Mouse (Mus musculus): ENCODE results near the gene Ank2.

DNA sequence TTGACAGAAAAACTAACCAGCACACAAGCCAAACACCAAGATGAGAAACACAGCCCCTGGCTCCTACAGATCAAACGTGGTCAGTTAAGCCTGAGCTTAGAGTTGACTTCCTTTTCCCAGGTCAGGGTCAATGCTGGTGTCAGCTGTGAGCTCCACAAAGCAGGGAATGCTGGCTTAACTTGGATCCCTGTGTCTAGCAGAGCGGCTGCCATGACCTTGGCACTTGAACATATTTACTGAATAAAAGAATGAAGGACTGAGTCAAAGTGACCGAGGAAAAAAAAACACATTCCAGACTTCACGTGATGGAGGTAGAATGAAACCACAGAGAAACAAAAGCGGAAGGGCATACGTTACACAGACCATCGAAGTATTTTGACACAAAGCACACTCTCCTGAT lies 150.2 kb downstream of the Ank2 start:
- no peak for TF ChIP-seq CTCF (IDR thresholded peaks at IDR 0.05; ENCODE audit: insufficient read depth, low read depth, low read length)
- TF ChIP-seq POLR2A (IDR thresholded peaks at IDR 0.05; ENCODE audit: insufficient read depth, low read depth, low read length): no peak
